Mouse (Mus musculus) thymus, postnatal 14 days (tissue): Measurements from ENCODE around the gene Tnfsf10.

Experiments used
- DNase-seq: peaks from one replicate; pipeline ENCODE4 v3.0.0; 2021

Gene Tnfsf10

DNA sequence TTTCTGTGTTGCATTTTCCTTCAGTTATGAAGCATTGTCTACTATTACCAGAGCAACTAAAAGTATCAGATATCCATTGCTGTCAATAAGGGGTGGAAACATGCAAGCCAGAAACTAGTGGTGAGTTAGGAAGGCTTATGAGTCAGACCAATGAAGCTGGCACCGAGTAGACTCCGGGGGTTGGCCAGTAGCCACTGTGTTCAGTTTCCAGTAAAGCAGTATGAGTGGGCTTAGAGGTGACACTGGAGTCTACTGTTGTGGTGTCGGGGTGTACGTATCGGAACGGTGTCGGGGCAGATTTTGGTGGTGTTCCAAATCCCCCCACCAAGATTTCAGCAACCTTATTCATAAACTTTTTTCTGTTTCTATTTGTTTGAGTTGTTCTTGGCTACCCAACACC lies 5.9 kb upstream of the Tnfsf10 start:
- DNase-seq, result no peak

DNA sequence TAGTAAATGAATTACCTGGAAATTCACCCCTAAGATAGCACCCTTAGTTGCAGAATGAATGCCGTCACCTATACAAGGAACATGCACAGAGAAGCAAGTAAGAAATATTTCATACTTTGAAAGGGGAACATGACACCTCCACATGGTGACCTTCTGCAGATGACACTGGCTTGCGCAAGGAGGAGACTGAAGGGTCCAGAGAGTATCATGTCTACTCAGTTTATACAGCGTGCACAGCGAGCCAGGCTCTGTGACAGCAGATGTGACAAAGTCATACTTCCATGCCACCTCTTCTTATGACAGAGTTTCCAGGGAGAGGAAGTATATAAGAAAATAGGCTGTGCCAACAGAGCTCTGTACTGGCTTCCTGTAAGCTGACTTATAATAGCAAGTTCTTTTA lies 5.4 kb upstream of the Tnfsf10 start:
- DNase-seq, result no peak

DNA sequence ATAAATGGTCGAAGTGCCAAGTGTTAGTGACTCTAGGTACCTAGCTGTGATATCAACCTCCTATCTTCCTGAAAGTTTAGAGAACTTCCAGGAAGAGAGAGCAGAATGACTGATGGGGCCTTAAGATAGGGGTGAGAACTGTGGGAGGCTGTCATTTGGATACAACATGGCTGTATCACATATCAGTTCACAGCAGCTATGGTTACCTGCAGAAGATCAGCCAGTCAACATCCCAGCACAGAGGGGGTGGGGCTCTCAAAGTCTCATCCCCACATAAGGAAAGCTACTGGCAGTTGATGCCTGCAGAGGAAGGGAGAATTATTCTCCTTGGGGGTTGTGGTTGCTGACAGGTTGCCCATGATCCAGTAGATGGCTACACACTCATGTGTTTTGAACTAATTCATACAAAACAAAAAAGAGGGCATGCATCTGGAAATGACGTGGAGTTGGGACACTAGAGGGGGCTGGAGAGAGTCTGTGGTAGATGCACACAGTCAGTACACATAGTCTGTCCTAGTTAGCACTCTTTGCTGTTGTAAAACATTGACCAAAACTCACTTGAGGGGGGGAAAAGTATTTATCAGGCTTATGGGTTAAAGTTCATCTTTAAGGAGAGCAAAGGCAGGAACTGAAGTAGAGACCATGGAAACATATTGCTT lies 2.2 kb upstream of the Tnfsf10 start:
- peak; percentile 54 for DNase-seq

DNA sequence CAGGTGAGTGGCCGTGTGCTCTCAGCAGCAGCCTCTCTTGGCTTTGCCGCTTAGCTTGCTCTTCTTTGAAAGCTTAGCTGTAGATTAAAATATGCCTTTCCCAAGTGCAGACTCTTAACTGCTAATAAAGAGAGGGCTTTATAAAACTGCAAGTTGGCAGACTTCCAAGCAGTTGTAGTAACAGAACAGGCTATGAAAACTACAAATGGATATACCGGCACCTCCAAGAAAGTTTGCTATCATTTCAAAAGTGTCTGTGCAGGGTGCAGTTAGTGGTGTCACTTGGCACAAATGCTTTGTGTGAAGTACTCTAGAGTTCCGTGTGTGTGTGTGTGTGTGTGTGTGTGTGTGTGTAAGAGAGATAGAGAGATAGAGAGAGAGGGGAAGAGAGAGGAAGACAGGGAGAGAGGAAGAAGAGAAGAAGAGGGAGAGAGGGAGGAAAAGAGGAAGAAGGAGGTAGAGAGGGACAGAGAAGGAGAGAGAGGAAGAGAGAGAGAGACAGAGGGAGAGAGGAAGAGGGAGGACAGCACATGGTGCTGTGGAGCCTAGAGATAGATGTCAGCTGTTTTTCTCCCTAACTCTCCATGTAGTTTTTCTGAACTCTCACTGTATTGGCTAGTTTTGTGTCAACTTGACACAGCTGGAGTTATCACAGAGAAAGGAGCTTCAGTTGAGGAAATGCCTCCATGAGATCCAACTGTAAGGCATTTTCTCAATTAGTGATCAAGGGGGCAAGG lies 628 bp downstream of the Tnfsf10 start:
- no peak for DNase-seq

DNA sequence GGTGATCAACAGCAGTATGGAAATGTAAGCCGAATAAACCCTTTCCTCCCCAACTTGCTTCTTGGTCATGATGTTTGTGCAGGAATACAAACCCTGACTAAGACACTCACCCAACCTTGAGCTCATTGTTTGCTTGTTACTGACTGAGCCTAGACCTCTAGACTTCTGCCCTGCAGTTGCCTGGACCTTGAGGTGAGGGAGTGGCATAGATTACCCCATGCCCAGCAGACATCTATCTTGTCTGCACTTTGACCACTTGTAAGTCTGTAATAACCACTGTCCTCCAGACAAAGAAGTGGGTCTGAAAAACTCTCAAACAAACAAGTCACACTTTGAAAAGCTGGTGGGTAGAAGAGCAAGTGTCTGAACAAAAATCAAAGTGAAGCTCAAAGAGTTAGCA lies 2.8 kb downstream of the Tnfsf10 start:
- DNase-seq, result no peak

DNA sequence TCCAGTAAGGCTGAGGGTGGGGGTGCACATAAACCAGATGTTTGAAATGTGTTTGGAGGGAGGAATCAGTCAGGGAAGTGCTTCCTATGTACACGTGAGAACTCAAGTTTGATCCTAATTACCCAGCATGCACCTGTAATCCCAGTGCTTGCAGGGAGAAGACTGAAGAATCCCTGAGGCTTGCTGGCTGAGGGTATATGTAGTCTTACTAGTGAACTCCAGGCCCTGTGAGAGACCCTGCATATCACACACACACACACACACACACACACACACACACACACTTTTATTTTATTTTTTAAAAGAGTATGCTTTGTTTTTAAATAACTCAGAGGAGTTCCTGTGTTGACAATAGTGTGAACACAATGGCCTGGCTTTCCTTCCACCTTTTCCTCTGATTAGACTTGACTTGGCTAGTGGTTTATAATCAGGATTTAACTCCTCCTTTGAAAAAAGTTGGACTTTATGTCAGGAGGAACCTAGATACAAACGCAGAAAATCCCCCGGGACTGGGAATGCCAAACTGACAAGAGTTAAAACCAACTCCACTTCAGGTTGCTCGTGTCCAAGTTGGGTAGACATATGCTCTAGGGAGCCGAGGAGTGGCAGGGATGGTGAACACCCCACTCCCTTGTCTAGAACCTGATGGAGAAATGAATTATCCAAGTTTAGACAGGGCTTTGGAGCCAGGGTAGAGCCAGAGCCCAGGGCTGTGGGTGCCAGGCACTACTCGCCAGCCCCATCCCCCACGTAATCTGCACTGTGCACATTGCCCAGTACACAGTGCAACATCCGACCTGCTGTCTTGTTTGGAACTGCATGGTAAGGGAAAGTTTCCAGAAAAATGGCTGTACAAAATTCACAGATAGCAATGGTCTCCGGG lies 4.0 kb downstream of the Tnfsf10 start:
- no peak for DNase-seq

DNA sequence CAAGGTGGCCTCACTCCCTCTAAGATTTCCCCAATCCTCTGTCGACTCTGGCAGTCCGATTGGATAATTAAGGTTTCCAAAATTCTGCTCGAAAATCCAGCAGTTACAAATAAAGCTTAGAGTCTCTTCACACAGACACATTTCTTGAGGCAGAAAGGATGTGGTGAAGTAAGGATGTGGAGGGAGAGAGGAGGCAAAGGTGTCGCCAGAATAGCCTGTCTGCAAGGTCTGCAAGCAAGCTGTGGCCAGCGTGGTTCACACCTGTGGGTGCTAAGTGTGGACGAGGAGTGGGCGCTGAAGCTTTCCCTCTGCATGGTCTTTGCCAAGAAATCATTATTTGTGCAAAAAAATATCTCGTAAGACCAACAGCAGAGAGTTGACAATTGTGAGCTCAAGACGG lies 5.8 kb downstream of the Tnfsf10 start:
- no peak for DNase-seq

DNA sequence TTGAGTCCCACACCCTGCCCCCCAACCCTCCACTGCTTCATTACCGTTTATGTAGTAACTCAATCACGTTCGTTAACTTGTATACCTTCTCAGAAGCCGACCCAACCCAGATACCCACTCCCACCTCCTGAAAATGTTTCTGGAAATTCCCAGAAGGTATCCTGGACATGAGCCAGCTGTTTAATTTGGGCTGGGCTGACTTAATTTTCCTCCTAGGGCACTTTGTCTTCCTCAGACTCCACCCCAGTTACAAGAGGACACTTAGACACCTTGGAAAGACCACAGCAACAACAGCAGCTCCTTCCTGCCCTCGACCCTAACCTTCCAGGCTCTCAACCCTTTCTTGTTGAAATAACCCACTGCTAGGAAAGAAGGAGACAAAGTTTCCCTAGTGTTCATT lies 6.7 kb downstream of the Tnfsf10 start:
- DNase-seq, result no peak

DNA sequence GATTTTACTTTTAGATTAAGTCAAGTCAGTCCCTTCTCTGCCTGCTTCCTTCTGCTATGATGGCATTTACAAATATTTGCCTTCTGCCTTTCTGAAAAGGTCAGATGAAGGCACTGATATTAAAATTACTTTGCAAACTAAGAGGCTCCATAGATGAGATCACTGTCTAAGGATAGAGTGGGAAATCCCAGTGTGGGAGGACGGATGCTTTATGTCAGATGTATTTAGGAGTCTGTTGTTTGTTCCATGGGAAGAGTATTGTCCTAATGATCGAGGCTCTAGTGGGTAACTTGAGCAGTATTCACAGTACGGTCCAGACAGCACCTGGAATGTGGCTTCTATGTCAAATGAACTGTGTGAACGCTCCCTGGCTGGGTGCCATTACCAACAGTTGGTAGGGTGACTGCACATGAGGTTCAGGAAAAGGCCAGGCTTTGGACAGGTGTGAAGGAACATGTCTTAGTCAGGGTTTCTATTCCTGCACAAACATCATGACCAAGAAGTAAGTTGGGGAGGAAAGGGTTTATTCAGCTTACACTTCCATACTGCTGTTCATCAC lies 9.9 kb downstream of the Tnfsf10 start:
- DNase-seq, result no peak

DNA sequence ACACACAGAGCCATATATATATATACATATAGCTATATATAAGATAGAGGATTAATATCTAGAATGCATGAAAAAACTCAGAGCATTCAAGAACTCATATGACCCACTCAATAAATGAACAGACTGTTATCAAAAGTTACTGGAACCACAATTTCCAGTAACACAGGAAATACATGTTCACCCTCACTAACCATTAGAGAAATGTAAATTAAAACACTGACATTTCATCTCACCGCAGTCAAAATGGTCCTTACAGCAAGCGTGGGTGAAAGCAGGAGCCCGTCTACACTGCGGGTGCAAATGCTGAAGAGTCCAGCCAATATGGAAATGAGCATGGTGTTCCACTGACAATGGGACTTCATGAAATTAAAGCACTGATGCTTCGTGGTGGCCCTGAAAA lies 13.9 kb downstream of the Tnfsf10 start:
- DNase-seq, result no peak

DNA sequence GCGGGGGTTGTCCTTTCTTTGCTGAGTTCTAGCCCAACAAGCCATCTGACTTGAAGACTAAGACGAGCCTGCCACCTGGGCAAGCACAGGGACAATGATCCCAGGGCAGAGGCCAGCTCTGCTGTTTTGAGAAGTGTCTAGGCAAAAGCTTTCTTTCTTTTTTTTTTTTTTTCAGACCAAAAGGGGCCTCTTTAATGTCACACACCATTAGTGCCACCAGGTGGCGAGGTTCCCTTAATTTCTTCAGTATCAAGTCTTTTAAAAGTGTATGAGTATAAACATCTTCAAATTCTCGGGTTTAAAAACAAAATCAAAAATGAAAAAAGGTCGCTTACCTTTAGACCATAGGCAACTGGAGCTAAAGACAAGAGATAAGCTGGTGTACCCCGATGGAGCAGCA lies 21.6 kb downstream of the Tnfsf10 start:
- peak; percentile 57 for DNase-seq

DNA sequence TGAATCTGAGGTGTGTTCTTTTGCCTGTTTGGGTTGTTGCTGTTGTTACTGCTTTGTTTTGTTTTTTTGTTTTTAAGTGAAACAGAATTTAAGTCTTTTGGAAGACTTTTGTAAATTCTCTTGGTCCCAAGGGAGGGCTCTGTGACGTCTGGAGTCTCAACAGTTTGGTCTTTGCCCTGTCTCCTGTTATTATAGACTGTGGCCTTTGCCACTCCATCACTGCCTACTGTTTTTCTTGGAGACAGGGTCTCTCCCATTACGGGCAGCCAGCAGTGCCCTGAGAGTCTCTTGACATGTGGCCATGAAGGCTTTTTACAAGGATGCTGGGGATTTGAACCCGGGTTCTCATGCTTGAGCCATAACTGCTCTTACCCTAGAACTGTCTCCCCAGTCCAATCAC lies 22.1 kb downstream of the Tnfsf10 start:
- no peak for DNase-seq

DNA sequence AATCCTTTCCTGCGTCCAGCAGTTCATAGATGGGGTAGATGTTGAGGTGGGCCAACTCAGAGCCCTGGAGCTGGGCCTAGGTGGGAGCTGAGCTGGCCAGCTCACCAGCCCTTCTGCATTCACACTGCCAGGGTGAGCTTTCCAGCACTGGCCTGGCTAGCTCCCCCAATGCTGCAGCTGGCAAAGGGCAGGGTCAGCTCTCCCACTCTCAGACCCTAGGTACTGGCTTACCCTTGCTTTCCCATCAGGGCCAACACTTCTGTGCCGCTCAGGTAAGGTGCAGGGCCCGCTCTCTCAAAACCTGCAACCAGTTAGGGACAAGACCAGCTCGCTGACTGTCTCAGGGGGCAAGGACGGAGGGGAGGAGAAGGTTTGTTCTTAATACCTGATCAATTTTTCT lies 23.9 kb downstream of the Tnfsf10 start:
- no peak for DNase-seq

DNA sequence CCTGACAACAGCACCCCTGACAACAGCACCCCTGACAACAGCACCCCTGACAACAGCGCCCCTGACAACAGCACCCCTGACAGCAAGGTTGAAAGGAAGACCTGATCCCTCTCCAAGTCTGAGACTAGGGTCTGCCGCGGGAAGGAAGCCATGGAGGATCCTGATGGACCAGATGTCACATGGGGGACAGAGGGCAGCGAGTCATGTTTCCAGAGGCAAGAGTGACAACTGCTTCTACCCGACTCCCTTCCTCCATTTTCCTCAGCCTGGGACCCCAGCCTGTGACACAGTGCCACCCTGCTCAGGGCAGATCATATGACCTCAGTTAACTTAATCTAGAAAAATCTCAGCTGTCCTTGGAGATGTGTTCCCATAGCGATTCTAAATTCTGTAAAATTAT lies 25.6 kb downstream of the Tnfsf10 start:
- DNase-seq, result no peak

DNA sequence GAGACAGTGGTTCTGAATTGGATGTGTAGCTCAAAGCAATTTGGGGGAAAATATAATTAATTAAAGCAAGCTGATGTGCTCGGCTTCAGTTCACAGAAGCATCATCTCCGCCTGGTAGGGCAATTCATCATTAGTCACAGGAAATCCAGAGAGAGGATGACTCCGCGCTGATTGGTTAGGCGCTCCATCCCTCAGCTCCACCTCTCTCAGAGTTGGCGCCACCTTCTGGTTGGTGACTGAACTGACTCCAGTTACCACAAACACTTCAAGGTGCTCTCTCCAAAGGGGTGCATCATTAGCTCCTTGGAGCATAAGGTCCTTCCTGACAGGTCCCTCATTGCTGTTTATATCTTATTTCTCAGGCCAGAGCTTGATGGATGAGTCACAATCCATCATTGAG lies 28.7 kb downstream of the Tnfsf10 start:
- DNase-seq, result peak; percentile 86

DNA sequence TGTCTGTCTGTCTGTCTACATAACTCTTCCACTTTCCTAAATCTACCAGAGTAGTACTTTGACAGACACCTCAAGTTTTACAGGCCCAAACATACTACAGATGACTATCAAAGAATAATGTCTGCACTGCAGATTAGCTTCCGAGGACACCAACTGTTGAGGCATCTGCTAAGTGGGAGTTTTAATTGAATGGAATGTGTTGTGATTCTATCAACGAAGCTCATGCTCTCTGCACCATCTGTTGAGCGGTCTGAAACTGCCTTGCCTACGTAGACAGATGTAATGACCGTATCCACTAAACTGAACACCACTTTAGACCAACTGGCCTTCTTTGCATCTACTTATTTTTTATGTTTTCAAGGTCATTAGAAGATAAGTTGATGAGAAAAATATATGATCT lies 31.6 kb downstream of the Tnfsf10 start:
- no peak for DNase-seq

DNA sequence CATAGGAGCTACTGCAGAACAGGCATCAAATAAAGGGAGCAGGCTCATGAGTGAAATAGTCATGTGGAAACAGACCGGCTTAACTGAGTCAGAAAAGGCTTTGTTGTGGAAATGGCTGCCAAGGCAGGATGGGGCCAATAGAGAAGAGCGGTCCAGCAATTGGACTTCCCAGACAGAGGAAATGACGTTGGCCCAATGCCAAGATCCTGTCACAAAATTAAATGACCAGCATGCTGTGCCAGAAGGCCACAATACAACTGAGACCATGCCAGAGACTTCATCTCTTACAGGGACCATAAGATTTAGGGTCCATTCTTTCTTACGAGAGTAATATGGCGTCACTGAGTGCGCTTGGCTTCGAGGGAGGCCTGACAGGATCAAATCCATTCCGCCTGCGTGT lies 34.3 kb downstream of the Tnfsf10 start:
- DNase-seq, result no peak

DNA sequence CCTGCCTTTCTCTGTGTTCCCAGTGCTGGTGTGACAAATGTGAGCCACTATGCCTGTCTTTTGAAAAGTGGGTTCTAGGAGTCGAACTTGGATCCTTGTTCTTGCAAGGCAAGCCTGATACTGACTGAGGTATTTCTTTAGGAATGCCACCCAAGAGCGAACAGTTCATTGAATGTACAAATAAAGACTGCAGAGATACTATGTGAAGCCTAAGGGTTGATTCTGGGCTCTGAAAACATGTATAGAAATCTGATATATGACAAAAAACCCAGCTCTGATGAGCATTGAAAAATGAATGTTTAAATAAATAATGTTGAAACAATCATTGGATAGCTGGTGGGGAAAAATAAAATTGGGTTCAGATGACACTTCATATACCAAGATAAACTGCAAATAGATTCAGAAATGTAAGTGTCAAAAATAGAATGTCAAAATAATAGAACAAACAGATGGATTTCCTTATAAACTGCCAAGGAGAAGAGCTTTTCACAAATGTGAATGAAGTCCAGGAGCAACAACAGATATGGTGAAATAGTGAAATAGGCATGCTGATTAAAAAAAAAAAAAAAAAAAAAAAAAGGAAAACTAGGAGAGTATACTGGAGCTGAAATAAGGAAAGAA lies 42.4 kb downstream of the Tnfsf10 start:
- DNase-seq, result no peak

DNA sequence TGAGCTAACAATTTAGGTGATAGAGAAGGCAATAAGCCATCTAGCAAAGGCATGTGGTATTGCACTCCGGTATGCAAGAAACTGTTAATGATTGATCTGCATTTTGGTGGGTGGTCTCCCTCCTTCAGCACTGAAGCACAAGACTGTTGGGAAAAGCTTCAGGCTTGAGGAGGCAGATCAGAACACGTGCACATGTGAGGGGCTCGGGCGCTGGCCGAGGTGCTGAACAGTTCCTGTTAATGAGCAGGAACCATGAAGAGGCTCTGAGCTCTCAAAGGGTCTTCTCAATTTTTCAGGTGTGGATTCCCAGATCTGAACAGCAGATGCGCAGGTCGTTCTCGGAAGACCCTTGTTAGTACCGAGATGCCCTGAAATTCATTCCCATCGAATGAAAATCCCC lies 53.3 kb downstream of the Tnfsf10 start:
- DNase-seq, result peak; percentile 52

DNA sequence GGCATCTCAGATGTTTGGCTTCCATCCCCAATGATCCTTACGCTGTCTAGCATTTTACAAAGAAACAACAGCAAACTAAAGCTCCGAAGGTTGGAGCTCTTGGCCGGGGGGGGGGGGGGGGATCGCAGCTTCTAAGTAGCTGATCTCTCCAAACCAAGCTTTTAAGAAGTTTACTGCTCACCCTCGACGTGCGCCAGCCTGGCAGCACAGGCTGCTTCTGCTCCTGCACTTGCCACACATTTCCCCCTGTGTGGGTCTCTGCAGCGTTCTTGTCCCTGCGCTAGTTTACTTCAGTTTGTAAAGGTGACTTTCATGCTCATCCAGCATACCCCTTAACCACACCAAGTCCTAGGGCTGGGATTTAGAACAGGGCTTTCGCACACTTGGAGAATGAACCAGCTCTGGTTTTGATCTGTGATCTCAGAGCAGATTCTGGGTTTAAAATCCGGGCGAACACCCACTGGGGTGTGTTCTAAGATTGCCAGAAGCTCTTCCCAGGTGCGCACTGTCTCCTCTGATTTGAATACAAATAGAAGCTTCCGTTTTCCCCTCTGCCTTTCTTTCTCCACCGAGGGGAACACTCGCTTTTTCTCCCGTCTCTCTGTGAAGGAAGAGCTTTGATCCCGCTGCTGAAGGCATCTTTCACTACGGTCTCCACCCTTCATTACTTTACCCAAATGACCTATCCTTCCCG lies 53.9 kb downstream of the Tnfsf10 start:
- no peak for DNase-seq

DNA sequence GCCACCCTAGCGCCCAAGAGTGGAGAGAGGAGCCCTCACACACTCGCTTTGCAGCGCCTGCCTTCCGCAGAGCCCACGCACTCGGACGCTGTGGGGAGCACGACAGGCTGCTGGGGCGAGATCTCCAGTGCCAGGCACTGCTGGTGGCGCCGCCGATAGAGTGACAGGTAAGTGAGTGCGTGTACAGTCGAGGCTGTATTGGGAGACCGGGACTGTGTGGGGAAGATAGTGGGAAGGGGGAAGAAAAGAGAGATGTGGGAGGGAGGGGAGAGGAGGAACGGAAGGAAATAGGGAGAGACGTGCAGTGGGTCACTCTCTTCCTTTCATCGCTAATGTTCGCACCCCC lies 54.4 kb downstream of the Tnfsf10 start, which contains the start of gene Ghsr:
Ghsr (plus strand) TSS at position 76 of the 346 bp plus-strand sequence.
- no peak for DNase-seq
